Mouse (Mus musculus) heart, embryonic 14.5 days (tissue): ENCODE results near the gene Ep400. TPM values are rescaled to one million over a fixed set of nuclear protein-coding genes. Genes with fewer than 3 reads are reported as not detected.

ENCODE experiments used
- ATAC-seq: fragments of 200-750 bp; cut with Nextera tagmentation; 2 replicates; pipeline ENCODE4 v1.8.0; 2017; ENCODE audit warnings: low read depth, moderate TSS enrichment; ENCODE audit not compliant: insufficient number of reproducible peaks, insufficient read depth, low FRiP score
- H3K27ac ChIP-seq, 2 experiments: fragments of 200-500 bp in 1 of 2; fragments of 300-500 bp in 1 of 2; sonication (generic) in 1 of 2; replicated peaks in 1 of 2; 2 replicates each; pipeline ENCODE4 v1.5.1; 2012 to 2014; ENCODE audit warnings: low read depth in 2 of 2, low read length in 2 of 2, control low read depth in 1 of 2, mild to moderate bottlenecking in 1 of 2, mixed read lengths in 1 of 2; ENCODE audit not compliant: control insufficient read depth in 1 of 2, insufficient read depth in 1 of 2
- H3K27me3 ChIP-seq: fragments of 300-500 bp; sonication (generic); 2 replicates; pipeline ENCODE4 v1.6.1; 2014; ENCODE audit warnings: mild to moderate bottlenecking, low read length, control low read depth; ENCODE audit not compliant: control insufficient read depth, insufficient read depth
- H3K36me3 ChIP-seq: fragments of 300-500 bp; sonication (generic); 2 replicates; pipeline ENCODE4 v1.6.1; 2014; ENCODE audit warnings: mild to moderate bottlenecking, control low read depth, low read length, mixed read lengths; ENCODE audit not compliant: control insufficient read depth, insufficient read depth
- H3K4me1 ChIP-seq, 2 experiments: fragments of 200-500 bp in 1 of 2; fragments of 300-500 bp in 1 of 2; sonication (generic) in 1 of 2; 2 replicates each; pipeline ENCODE4 v1.6.1; 2012 to 2014; ENCODE audit warnings: low read length in 2 of 2, control low read depth in 1 of 2, mixed read lengths in 1 of 2; ENCODE audit not compliant: control insufficient read depth in 2 of 2, insufficient read depth in 2 of 2
- H3K4me2 ChIP-seq: fragments of 300-500 bp; sonication (generic); 2 replicates; pipeline ENCODE4 v1.6.1; 2014; ENCODE audit warnings: mild to moderate bottlenecking, low read length
- H3K4me3 ChIP-seq, 2 experiments: fragments of 200-500 bp in 1 of 2; fragments of 300-500 bp in 1 of 2; sonication (generic) in 1 of 2; 2 replicates each; pipeline ENCODE4 v1.5.1; 2012 to 2014; ENCODE audit warnings: low read length in 2 of 2, mild to moderate bottlenecking in 2 of 2, control low read depth in 1 of 2, low read depth in 1 of 2, moderate library complexity in 1 of 2; ENCODE audit not compliant: control insufficient read depth in 1 of 2, insufficient read depth in 1 of 2
- H3K9ac ChIP-seq: fragments of 300-500 bp; sonication (generic); 2 replicates; pipeline ENCODE4 v1.6.1; 2014; ENCODE audit warnings: mild to moderate bottlenecking, low read length
- H3K9me3 ChIP-seq: fragments of 300-500 bp; sonication (generic); 2 replicates; pipeline ENCODE4 v1.6.1; 2016; ENCODE audit warnings: low read length, control low read depth; ENCODE audit not compliant: control insufficient read depth
- WGBS: fragments of 180-500 bp; shearing (Covaris S2); extraction: QIAGEN DNeasy Blood & Tissue Kit; methylation state at CpG from one replicate; pipeline ENCODE4 v1.1.7; 2014; 5-methylcytosine and 5-hydroxymethylcytosine counted together
- polyA plus RNA-seq: library from polyadenylated mRNA; unstranded; fragments of >200 nt; fragmentation: Nextera tagmentation; extraction: Ambion mirVana; gene quantifications from 2 replicates; pipeline ENCODE4 v1.2.1, GENCODE M21; 2014

The Ep400 gene
- polyA plus RNA-seq, 1 experiment from 2014 or later: 24.3 TPM

GRCm38 (mm10) chr5:110806154-110806553, 35.6 kb upstream of the Ep400 start:
- peaks cover 36% of the 10 kb centered on the region for H3K36me3 ChIP-seq
- H3K27ac ChIP-seq: no peak overlapping the region
- no peak overlapping the region for H3K4me3 ChIP-seq
- no peaks in the 10 kb centered on the region for H3K9me3 ChIP-seq
- peaks cover 9 to 32% of the 10 kb centered on the region in 2 experiments; a peak in 3 of 4 replicates for H3K4me1 ChIP-seq
- no peaks in the 10 kb centered on the region for H3K27me3 ChIP-seq
- WGBS: 84% methylated on average over 4 of the region's 4 CpGs
- no peak for ATAC-seq
- H3K9ac ChIP-seq: no peak overlapping the region
- no peak overlapping the region for H3K4me2 ChIP-seq

- 79% methylated on average over 7 of the region's 7 CpGs for WGBS
- Histone ChIP-seq H3K27ac (no peak overlapping the region), H3K9me3 (no peaks in the 10 kb centered on the region), H3K4me2 (no peak overlapping the region), H3K9ac (no peak overlapping the region), H3K4me1 (peaks cover 9 to 34% of the 10 kb centered on the region in 2 experiments; a peak in 3 of 4 replicates), H3K36me3 (peaks cover 46% of the 10 kb centered on the region), H3K27me3 (no peaks in the 10 kb centered on the region), H3K4me3 (no peak overlapping the region)
- no peak for ATAC-seq
Measured at GRCm38 (mm10) chr5:110804012-110804743, 33.7 kb upstream of the Ep400 start.

GRCm38 (mm10) chr5:110802809-110803208, 32.3 kb upstream of the Ep400 start:
- Histone ChIP-seq H3K36me3 (peaks cover 59% of the 10 kb centered on the region), H3K27me3 (no peaks in the 10 kb centered on the region), H3K27ac (no peak overlapping the region), H3K4me1 (peaks cover 10 to 29% of the 10 kb centered on the region in 2 experiments), H3K9me3 (no peaks in the 10 kb centered on the region), H3K9ac (no peak overlapping the region), H3K4me2 (no peak overlapping the region), H3K4me3 (no peak overlapping the region)
- no peak for ATAC-seq

- Histone ChIP-seq H3K4me3 (no peak overlapping the region), H3K4me2 (no peak overlapping the region), H3K36me3 (peaks cover 63% of the 10 kb centered on the region), H3K27ac (no peak overlapping the region), H3K4me1 (peaks cover 11 to 27% of the 10 kb centered on the region in 2 experiments), H3K27me3 (no peaks in the 10 kb centered on the region), H3K9me3 (no peaks in the 10 kb centered on the region), H3K9ac (no peak overlapping the region)
- 63% methylated on average over 4 of the region's 4 CpGs for WGBS
- ATAC-seq: no peak
Measured at GRCm38 (mm10) chr5:110802186-110802585, 31.7 kb upstream of the Ep400 start.

GRCm38 (mm10) chr5:110801036-110801624, 30.6 kb upstream of the Ep400 start:
- Histone ChIP-seq H3K9me3 (no peaks in the 10 kb centered on the region), H3K4me3 (no peak overlapping the region), H3K27ac (no peak overlapping the region), H3K9ac (no peak overlapping the region), H3K27me3 (no peaks in the 10 kb centered on the region), H3K4me2 (no peak overlapping the region), H3K36me3 (peaks cover 63% of the 10 kb centered on the region), H3K4me1 (peaks cover 11 to 20% of the 10 kb centered on the region in 2 experiments)
- WGBS: 91% methylated on average over 3 of the region's 3 CpGs
- ATAC-seq: no peak; the same call in 1 of the 2 replicates

GRCm38 (mm10) chr5:110797696-110798095, 27.2 kb upstream of the Ep400 start:
- Histone ChIP-seq H3K27ac (peak overlapping the region; percentile 14 to 43; a peak in 1 of 4 replicates), H3K9me3 (no peaks in the 10 kb centered on the region), H3K36me3 (peaks cover 74% of the 10 kb centered on the region), H3K4me2 (no peak overlapping the region), H3K4me1 (peaks cover 11 to 19% of the 10 kb centered on the region in 2 experiments), H3K4me3 (no peak overlapping the region), H3K9ac (no peak overlapping the region), H3K27me3 (no peaks in the 10 kb centered on the region)
- ATAC-seq: no peak
- 52% methylated on average over 4 of the region's 4 CpGs for WGBS

- no peak for ATAC-seq
- WGBS: 90% methylated on average over 7 of the region's 7 CpGs
Measured at GRCm38 (mm10) chr5:110794363-110794762, 23.8 kb upstream of the Ep400 start.

More at GRCm38 (mm10) chr5:110794363-110794762, 23.8 kb upstream of the Ep400 start:
- peaks cover 98% of the 10 kb centered on the region for H3K36me3 ChIP-seq
- no peak overlapping the region for H3K27ac ChIP-seq
- no peak overlapping the region for H3K9ac ChIP-seq
- no peaks in the 10 kb centered on the region for H3K9me3 ChIP-seq
- H3K27me3 ChIP-seq: no peaks in the 10 kb centered on the region
- H3K4me2 ChIP-seq: no peak overlapping the region
- peaks cover 11 to 12% of the 10 kb centered on the region in 2 experiments for H3K4me1 ChIP-seq
- no peak overlapping the region for H3K4me3 ChIP-seq
